Mouse (Mus musculus): ENCODE results near the gene Ufsp2. TPM values are rescaled to one million over a fixed set of nuclear protein-coding genes. Genes with fewer than 3 reads are reported as not detected.

Gene Ufsp2
- polyA plus RNA-seq, 1 experiment from 2014 or later: 83.1 TPM

GRCm38 (mm10) chr8:46007050-46007672 lies 31.8 kb downstream of the Ufsp2 start:
- H3K4me2 ChIP-seq (ENCODE audit: low read depth, low read length): no peak overlapping the region; the same call in 1 of the 2 replicates
- peak overlapping the region; percentile 58 for H3K27ac ChIP-seq (ENCODE audit: low read length)
- H3K4me3 ChIP-seq (ENCODE audit: low read length): no peak overlapping the region
- H3K9ac ChIP-seq (ENCODE audit: low read depth, low read length): no peak overlapping the region
- 39% methylated on average over 3 of the region's 3 CpGs for WGBS
- peaks cover 18% of the 10 kb centered on the region for H3K4me1 ChIP-seq (ENCODE audit: control insufficient read depth, insufficient read depth, low read length)
- no peaks in the 10 kb centered on the region for H3K9me3 ChIP-seq (ENCODE audit: control insufficient read depth, low read length)
- no peaks in the 10 kb centered on the region for H3K27me3 ChIP-seq (replicated peaks; ENCODE audit: control insufficient read depth, insufficient read depth, low read length)
- no peaks in the 10 kb centered on the region for H3K36me3 ChIP-seq (ENCODE audit: control insufficient read depth, insufficient read depth, low read length)
- ATAC-seq: peak; percentile 86

GRCm38 (mm10) chr8:46010306-46010705 lies 35.0 kb downstream of the Ufsp2 start:
- peaks cover 18% of the 10 kb centered on the region for H3K4me1 ChIP-seq (ENCODE audit: control insufficient read depth, insufficient read depth, low read length)
- peak overlapping the region; percentile 32 for H3K4me2 ChIP-seq (ENCODE audit: low read depth, low read length)
- peak overlapping the region; percentile 20; the same call in 1 of the 2 replicates for H3K9ac ChIP-seq (ENCODE audit: low read depth, low read length)
- peak overlapping the region; percentile 5; the same call in 1 of the 2 replicates for H3K4me3 ChIP-seq (ENCODE audit: low read length)
- no peak for ATAC-seq
- no peaks in the 10 kb centered on the region for H3K27me3 ChIP-seq (replicated peaks; ENCODE audit: control insufficient read depth, insufficient read depth, low read length)
- H3K36me3 ChIP-seq (ENCODE audit: control insufficient read depth, insufficient read depth, low read length): no peaks in the 10 kb centered on the region
- H3K9me3 ChIP-seq (ENCODE audit: control insufficient read depth, low read length): no peaks in the 10 kb centered on the region
- no peak overlapping the region for H3K27ac ChIP-seq (ENCODE audit: low read length)
- WGBS: 74% methylated on average over 2 of the region's 2 CpGs

- ATAC-seq: no peak
- Histone ChIP-seq H3K36me3 (ENCODE audit: control insufficient read depth, insufficient read depth, low read length) (no peaks in the 10 kb centered on the region), H3K4me2 (ENCODE audit: low read depth, low read length) (peak overlapping the region; percentile 32), H3K27ac (ENCODE audit: low read length) (peak overlapping the region; percentile 59), H3K4me1 (ENCODE audit: control insufficient read depth, insufficient read depth, low read length) (peaks cover 15% of the 10 kb centered on the region), H3K9ac (ENCODE audit: low read depth, low read length) (peak overlapping the region; percentile 20), H3K27me3 (replicated peaks; ENCODE audit: control insufficient read depth, insufficient read depth, low read length) (no peaks in the 10 kb centered on the region), H3K9me3 (ENCODE audit: control insufficient read depth, low read length) (no peaks in the 10 kb centered on the region), H3K4me3 (ENCODE audit: low read length) (peak overlapping the region; percentile 5; the same call in 1 of the 2 replicates)
- 19% methylated on average over 17 of the region's 17 CpGs for WGBS
Measured at GRCm38 (mm10) chr8:46010746-46011680, 35.7 kb downstream of the Ufsp2 start.

DNA sequence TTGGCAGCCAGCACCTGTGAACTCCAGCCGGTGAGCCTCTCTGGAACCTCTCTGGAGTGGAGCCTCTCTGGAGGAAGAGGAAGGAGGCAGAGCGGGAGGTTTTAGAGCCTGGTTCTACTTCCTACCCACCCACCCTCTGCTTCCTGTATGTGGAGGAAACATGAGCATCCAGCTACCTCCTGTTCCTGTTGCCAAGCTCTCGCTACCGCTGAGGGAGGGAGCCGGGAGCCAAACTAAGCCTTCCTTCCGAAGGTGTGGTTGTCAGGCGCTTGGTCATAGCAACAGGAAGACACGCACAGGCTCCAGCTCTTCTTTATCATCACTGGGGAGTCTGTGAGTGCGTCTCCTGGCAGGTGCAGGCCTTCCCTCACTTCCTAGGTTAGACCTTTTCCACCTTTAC lies 46.9 kb downstream of the Ufsp2 start:
- no peak for ATAC-seq
- no peak overlapping the region for H3K4me3 ChIP-seq (ENCODE audit: low read length)
- no peak overlapping the region for H3K9ac ChIP-seq (ENCODE audit: low read depth, low read length)
- H3K4me1 ChIP-seq (ENCODE audit: control insufficient read depth, insufficient read depth, low read length): no peaks in the 10 kb centered on the region
- H3K9me3 ChIP-seq (ENCODE audit: control insufficient read depth, low read length): no peaks in the 10 kb centered on the region
- 82% methylated on average over 9 of the region's 9 CpGs for WGBS
- H3K27me3 ChIP-seq (replicated peaks; ENCODE audit: control insufficient read depth, insufficient read depth, low read length): no peaks in the 10 kb centered on the region
- no peaks in the 10 kb centered on the region for H3K36me3 ChIP-seq (ENCODE audit: control insufficient read depth, insufficient read depth, low read length)
- no peak overlapping the region for H3K27ac ChIP-seq (ENCODE audit: low read length)
- H3K4me2 ChIP-seq (ENCODE audit: low read depth, low read length): no peak overlapping the region

DNA sequence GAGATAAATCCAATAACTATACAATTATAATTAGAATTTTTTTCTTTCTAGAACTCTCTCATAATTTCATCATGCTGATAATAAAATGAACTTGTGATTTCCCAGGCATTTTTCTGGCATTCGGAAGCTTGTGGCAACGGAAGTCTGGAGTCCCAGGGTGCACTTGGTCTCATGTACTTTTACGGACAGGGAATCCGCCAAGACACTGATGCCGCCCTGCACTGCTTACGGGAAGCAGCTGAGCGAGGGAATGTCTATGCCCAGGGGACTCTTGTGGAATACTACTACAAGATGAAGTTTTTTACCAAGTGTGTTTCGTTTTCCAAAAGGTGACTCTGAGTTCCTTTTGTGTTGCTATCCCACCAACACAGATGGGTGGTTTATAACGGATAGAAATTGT lies 47.4 kb downstream of the Ufsp2 start:
- H3K9ac ChIP-seq (ENCODE audit: low read depth, low read length): no peak overlapping the region
- no peak for ATAC-seq
- no peaks in the 10 kb centered on the region for H3K9me3 ChIP-seq (ENCODE audit: control insufficient read depth, low read length)
- H3K4me2 ChIP-seq (ENCODE audit: low read depth, low read length): no peak overlapping the region
- H3K36me3 ChIP-seq (ENCODE audit: control insufficient read depth, insufficient read depth, low read length): no peaks in the 10 kb centered on the region
- H3K27me3 ChIP-seq (replicated peaks; ENCODE audit: control insufficient read depth, insufficient read depth, low read length): no peaks in the 10 kb centered on the region
- no peak overlapping the region for H3K4me3 ChIP-seq (ENCODE audit: low read length)
- 94% methylated on average over 9 of the region's 9 CpGs for WGBS
- H3K27ac ChIP-seq (ENCODE audit: low read length): no peak overlapping the region
- no peaks in the 10 kb centered on the region for H3K4me1 ChIP-seq (ENCODE audit: control insufficient read depth, insufficient read depth, low read length)

GRCm38 (mm10) chr8:46024392-46024791 lies 49.1 kb downstream of the Ufsp2 start:
- 39% methylated on average over 4 of the region's 4 CpGs for WGBS
- Histone ChIP-seq H3K27ac (ENCODE audit: low read length) (no peak overlapping the region), H3K9ac (ENCODE audit: low read depth, low read length) (no peak overlapping the region), H3K36me3 (ENCODE audit: control insufficient read depth, insufficient read depth, low read length) (no peaks in the 10 kb centered on the region), H3K4me2 (ENCODE audit: low read depth, low read length) (no peak overlapping the region), H3K27me3 (replicated peaks; ENCODE audit: control insufficient read depth, insufficient read depth, low read length) (no peaks in the 10 kb centered on the region), H3K9me3 (ENCODE audit: control insufficient read depth, low read length) (no peaks in the 10 kb centered on the region), H3K4me3 (ENCODE audit: low read length) (no peak overlapping the region), H3K4me1 (ENCODE audit: control insufficient read depth, insufficient read depth, low read length) (no peaks in the 10 kb centered on the region)
- ATAC-seq: no peak

DNA sequence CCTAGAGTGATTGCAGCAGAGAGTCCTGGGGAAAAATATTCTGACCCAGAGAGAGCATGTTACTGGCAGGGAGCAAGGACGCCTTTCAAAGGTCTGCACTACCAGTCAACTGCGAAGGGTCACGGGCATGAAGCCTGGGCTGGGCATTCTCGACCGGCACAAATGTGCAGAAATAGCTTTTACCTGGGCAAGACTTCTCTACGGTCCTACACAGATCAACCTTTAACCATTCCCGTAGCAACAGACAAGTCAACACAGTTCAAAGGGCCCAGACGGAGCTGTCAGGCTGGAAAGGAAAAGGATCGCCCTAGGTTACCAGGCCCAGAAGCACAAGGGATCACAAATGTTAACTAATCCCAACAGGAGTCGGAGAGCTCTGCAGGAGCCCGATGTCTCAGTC lies 60.9 kb downstream of the Ufsp2 start:
- Histone ChIP-seq H3K9me3 (ENCODE audit: control insufficient read depth, low read length) (no peaks in the 10 kb centered on the region), H3K9ac (ENCODE audit: low read depth, low read length) (no peak overlapping the region), H3K36me3 (ENCODE audit: control insufficient read depth, insufficient read depth, low read length) (0 out of 2 replicates have a peak, but pooled peaks cover 3% of the 10 kb centered on the region), H3K27me3 (replicated peaks; ENCODE audit: control insufficient read depth, insufficient read depth, low read length) (no peaks in the 10 kb centered on the region), H3K27ac (ENCODE audit: low read length) (no peak overlapping the region; the same call in 1 of the 2 replicates), H3K4me1 (ENCODE audit: control insufficient read depth, insufficient read depth, low read length) (no peaks in the 10 kb centered on the region), H3K4me3 (ENCODE audit: low read length) (no peak overlapping the region), H3K4me2 (ENCODE audit: low read depth, low read length) (no peak overlapping the region)
- ATAC-seq: peak; percentile 68
- 66% methylated on average over 11 of the region's 11 CpGs for WGBS

DNA sequence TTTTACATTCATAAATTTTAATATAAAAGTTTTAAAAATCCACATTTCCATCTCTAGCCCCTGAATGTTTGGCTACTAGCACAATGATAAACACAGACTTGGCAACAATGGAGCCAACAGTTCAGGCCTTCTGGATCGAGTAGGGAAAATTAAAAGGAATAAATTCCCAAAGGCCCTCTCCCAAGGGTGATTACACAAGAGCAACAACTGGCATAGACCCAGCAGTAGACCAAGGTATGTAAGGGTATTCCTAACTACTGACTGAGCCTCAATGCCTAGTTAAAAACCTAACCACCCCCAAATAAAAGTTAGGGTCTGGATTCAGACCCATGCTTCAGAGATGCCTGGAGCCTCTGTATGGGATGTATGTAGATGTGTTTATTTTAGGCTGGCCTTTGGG lies 64.3 kb downstream of the Ufsp2 start:
- Histone ChIP-seq H3K4me1 (ENCODE audit: control insufficient read depth, insufficient read depth, low read length) (no peaks in the 10 kb centered on the region), H3K4me2 (ENCODE audit: low read depth, low read length) (no peak overlapping the region), H3K9ac (ENCODE audit: low read depth, low read length) (no peak overlapping the region), H3K27me3 (replicated peaks; ENCODE audit: control insufficient read depth, insufficient read depth, low read length) (no peaks in the 10 kb centered on the region), H3K27ac (ENCODE audit: low read length) (no peak overlapping the region), H3K9me3 (ENCODE audit: control insufficient read depth, low read length) (no peaks in the 10 kb centered on the region), H3K36me3 (ENCODE audit: control insufficient read depth, insufficient read depth, low read length) (0 out of 2 replicates have a peak, but pooled peaks cover under 1% of the 10 kb centered on the region), H3K4me3 (ENCODE audit: low read length) (no peak overlapping the region)
- WGBS: 58% methylated on average over 1 of the region's 1 CpGs
- no peak for ATAC-seq

- no peaks in the 10 kb centered on the region for H3K4me1 ChIP-seq (ENCODE audit: control insufficient read depth, insufficient read depth, low read length)
- WGBS: 78% methylated on average over 13 of the region's 13 CpGs
Measured at GRCm38 (mm10) chr8:46040260-46040659, 64.9 kb downstream of the Ufsp2 start.

More at GRCm38 (mm10) chr8:46040260-46040659, 64.9 kb downstream of the Ufsp2 start:
- Histone ChIP-seq H3K4me2 (ENCODE audit: low read depth, low read length) (no peak overlapping the region), H3K9ac (ENCODE audit: low read depth, low read length) (no peak overlapping the region), H3K27me3 (replicated peaks; ENCODE audit: control insufficient read depth, insufficient read depth, low read length) (no peaks in the 10 kb centered on the region), H3K36me3 (ENCODE audit: control insufficient read depth, insufficient read depth, low read length) (peaks cover 2% of the 10 kb centered on the region; the same call in 1 of the 2 replicates), H3K27ac (ENCODE audit: low read length) (no peak overlapping the region), H3K4me3 (ENCODE audit: low read length) (no peak overlapping the region), H3K9me3 (ENCODE audit: control insufficient read depth, low read length) (no peaks in the 10 kb centered on the region)
- no peak for ATAC-seq

All from intestine, embryonic 16.5 days (tissue).